In the genomic region with DNA sequence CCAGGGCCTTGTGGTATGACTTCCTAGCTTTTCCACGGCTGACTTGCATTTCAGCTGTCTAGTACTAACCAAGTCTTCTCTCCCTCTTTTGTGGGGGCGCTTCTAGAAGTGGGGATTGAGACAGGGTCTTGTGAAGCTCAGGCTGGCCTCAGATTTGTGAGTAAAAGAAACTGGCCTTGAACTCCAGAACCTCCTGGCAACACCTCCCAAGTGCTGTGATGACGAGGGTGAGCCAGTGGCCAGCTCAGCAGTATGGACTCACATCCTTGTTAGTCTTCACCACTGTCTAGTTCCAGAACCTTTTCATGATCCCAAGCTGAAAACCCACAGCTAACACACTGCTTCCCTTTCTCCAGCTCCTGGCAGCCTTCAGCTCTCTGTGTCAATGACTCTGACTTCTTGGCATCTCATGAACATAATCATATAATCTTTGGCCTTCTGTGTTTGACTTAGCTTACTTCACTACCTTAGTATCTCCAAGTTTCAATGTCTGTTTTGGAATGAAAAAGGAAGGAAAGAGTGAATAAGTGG, we compare ENCODE assay signal across 18 mouse cellular contexts.
"Had no signal": no experiment of that assay in that cellular context is flagged by ENCODE, and none has a peak within 500 bp of the region (broad histone marks: within the 10 kb centered on the region; RNA-seq: fewer than 3 reads in every experiment).

No protein-coding gene starts in this region.

- DNase-seq: kidney, adult 8-10 months; kidney, postnatal 36 days; liver, embryonic 13.5 days; liver, postnatal 0 days; lung, postnatal 14 days; retina, postnatal 1 day; thymus, adult 2 months; thymus, postnatal 25 days had no signal

- H3K27ac ChIP-seq: kidney, postnatal 0 days; left cerebral cortex, adult 2 months; limb, embryonic 10.5 days; liver, embryonic 13.5 days; lung, embryonic 15.5 days; macrophage; midbrain, embryonic 15.5 days; neural tube, embryonic 12.5 days; stomach, embryonic 15.5 days had no signal

- H3K4me2 ChIP-seq: liver, embryonic 13.5 days; lung, embryonic 15.5 days; midbrain, embryonic 11.5 days; midbrain, embryonic 15.5 days; neural tube, embryonic 12.5 days; stomach, embryonic 15.5 days had no signal

- ATAC-seq: liver, postnatal 0 days; midbrain, embryonic 15.5 days had no signal

- H3K4me1 ChIP-seq: neural tube, embryonic 12.5 days had no signal

- H3K4me3 ChIP-seq: left cerebral cortex, adult 2 months; limb, embryonic 10.5 days; liver, embryonic 13.5 days; lung, embryonic 15.5 days; megakaryocyte, embryonic 14.5 days; midbrain, embryonic 15.5 days; neural tube, embryonic 12.5 days; stomach, embryonic 15.5 days had no signal

- H3K9ac ChIP-seq: liver, embryonic 13.5 days; liver, postnatal 0 days; lung, embryonic 15.5 days; midbrain, embryonic 15.5 days; neural tube, embryonic 12.5 days; stomach, embryonic 15.5 days had no signal

- H3K27me3 ChIP-seq: liver, embryonic 13.5 days; lung, embryonic 15.5 days; megakaryocyte, embryonic 14.5 days; midbrain, embryonic 15.5 days; neural tube, embryonic 12.5 days; stomach, embryonic 15.5 days had no signal

- H3K9me3 ChIP-seq: limb, embryonic 10.5 days; liver, embryonic 13.5 days; lung, embryonic 15.5 days; megakaryocyte, embryonic 14.5 days; midbrain, embryonic 15.5 days; neural tube, embryonic 12.5 days; stomach, embryonic 15.5 days had no signal
